Mouse (Mus musculus) C2C12 (cell line): Measurements from ENCODE around the gene Cavin3. TPM values are rescaled to one million over a fixed set of nuclear protein-coding genes. Genes with fewer than 3 reads are reported as not detected.
"Not testable (repeated sequence)": the region's sequence is repeated elsewhere in the genome, so short reads cannot be mapped to it uniquely, and the experiment has no call there.

ENCODE experiments used
- H3K27me3 ChIP-seq: one replicate; pipeline ENCODE4 v1.6.1; 2011; ENCODE audit not compliant: control insufficient read depth, insufficient read depth, insufficient read length
- H3K36me3 ChIP-seq: one replicate; pipeline ENCODE4 v1.6.1; 2011; ENCODE audit not compliant: control insufficient read depth, insufficient read depth
- H3K4me3 ChIP-seq: one replicate; pipeline ENCODE4 v1.5.1; 2011; ENCODE audit warnings: mild to moderate bottlenecking, control low read depth; ENCODE audit not compliant: poor library complexity, insufficient read depth, severe bottlenecking
- H3K79me2 ChIP-seq: one replicate; pipeline ENCODE4 v1.6.1; 2011; ENCODE audit not compliant: control insufficient read depth, insufficient read depth
- H3K79me3 ChIP-seq: one replicate; pipeline ENCODE4 v1.6.1; 2011; ENCODE audit warnings: low read depth, control low read depth
- H3ac ChIP-seq: one replicate; pipeline ENCODE3; 2011; ENCODE audit warnings: low read depth; ENCODE audit not compliant: control insufficient read depth, insufficient read length
- CEBPB ChIP-seq: IDR thresholded peaks from one replicate; pipeline ENCODE4 v1.6.1; 2011; ENCODE audit warnings: low read depth, mild to moderate bottlenecking, control low read depth, moderate library complexity
- CTCF ChIP-seq: IDR thresholded peaks from one replicate; pipeline ENCODE4 v1.5.1; 2011; ENCODE audit not compliant: control insufficient read depth, insufficient read depth, insufficient read length
- FOSL1 ChIP-seq: IDR thresholded peaks from one replicate; pipeline ENCODE4 v1.8.0; 2011; ENCODE audit warnings: mild to moderate bottlenecking, low read length; ENCODE audit not compliant: poor library complexity, insufficient read depth, severe bottlenecking
- MAX ChIP-seq: IDR thresholded peaks from one replicate; pipeline ENCODE4 v1.6.1; 2011; ENCODE audit warnings: mild to moderate bottlenecking, control low read depth
- MYOD1 ChIP-seq: IDR thresholded peaks from one replicate; pipeline ENCODE4 v1.6.1; 2011; ENCODE audit warnings: low read depth; ENCODE audit not compliant: control insufficient read depth, insufficient read length
- MYOG ChIP-seq: IDR thresholded peaks from one replicate; pipeline ENCODE4 v1.6.1; 2011; ENCODE audit not compliant: control insufficient read depth, insufficient read length; ENCODE audit errors: extremely low read depth
- USF1 ChIP-seq: IDR thresholded peaks from one replicate; pipeline ENCODE4 v1.6.1; 2011; ENCODE audit warnings: low read depth, mild to moderate bottlenecking, control low read depth, moderate library complexity
- polyA plus RNA-seq: library from polyadenylated mRNA; unstranded; fragments of >200 nt; fragmentation: generic; extraction: Trizol; gene quantifications from one replicate; pipeline ENCODE4 v1.2.1, GENCODE M21; 2012; ENCODE audit warnings: missing spikeins

The Cavin3 gene
- polyA plus RNA-seq, 1 experiment = 83.7 TPM

DNA sequence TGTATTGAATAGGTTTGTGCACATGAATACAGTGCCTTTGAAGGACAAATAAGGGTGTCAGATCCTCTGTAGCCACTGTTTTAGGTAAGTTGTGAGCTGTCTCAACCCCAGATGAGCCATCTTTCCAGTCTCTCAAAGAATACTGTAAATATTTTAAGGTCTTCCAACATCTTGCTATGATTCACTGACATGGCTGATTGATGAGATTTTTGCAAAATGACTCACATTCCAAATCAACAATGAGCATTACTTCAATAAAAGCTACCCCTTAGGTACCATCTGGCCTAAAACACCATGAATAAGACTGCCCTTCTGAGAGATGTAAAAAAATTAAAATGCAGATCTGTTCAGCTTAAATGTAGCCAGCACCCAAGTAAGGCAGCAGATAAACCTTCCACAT, 23.6 kb downstream of the Cavin3 start:
- Histone ChIP-seq H3K27me3 (no peaks in the 10 kb centered on the region), H3K79me2 (no peaks in the 10 kb centered on the region), H3ac (no peak overlapping the region), H3K79me3 (no peaks in the 10 kb centered on the region), H3K36me3 (no peaks in the 10 kb centered on the region), H3K4me3 (no peak overlapping the region)
- TF ChIP-seq FOSL1 (peak; percentile 55), MYOG (no peak), CTCF (no peak), MAX (no peak)

DNA sequence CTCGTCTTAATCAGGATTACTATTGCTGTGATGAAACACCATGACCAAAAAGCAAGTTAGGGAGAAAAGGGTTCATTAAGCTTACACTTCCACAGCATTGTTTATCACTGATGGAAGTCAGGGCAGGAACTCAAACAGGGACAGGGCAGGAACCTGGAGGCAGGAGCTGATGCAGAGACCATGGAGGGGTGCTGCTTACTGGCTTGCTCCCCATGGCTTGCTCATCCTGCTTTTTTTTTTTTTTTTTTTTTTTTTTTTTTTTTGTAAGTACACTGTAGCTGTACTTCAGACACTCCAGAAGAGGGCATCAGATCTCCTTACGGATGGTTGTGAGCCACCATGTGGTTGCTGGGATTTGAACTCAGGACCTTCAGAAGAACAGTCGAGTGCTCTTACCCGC, 28.8 kb downstream of the Cavin3 start:
- not testable (repeated sequence) for H3K4me3 ChIP-seq, H3K79me3 ChIP-seq, H3ac ChIP-seq, H3K27me3 ChIP-seq, H3K79me2 ChIP-seq, H3K36me3 ChIP-seq

DNA sequence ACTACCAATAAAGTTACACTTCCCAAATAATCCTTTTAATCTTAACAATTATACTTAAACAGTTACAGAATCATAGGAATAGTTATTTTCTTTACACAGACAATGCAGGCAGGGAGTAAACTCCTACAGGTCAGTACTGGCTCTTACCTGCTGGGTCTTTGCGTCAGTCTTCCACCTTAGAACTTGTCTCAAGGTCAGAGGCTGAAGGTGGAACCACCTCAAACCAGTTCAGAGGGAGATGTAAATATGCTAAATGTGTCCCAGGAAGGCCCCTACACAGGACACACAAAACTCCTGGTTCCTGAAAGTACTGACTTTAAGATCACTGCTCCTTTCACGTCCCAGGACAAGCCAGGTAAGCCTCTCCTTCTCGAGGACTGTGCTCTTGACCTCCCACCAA, 37.0 kb downstream of the Cavin3 start:
- TF ChIP-seq MYOG (no peak), MYOD1 (no peak), MAX (no peak), USF1 (no peak), FOSL1 (no peak), CEBPB (no peak), CTCF (no peak)
- no peak overlapping the region for H3K4me3 ChIP-seq
- H3ac ChIP-seq = no peak overlapping the region
- no peaks in the 10 kb centered on the region for H3K79me3 ChIP-seq
- no peaks in the 10 kb centered on the region for H3K27me3 ChIP-seq
- no peaks in the 10 kb centered on the region for H3K79me2 ChIP-seq
- no peaks in the 10 kb centered on the region for H3K36me3 ChIP-seq

GRCm38 (mm10) chr7:105441426-105441825, 40.7 kb downstream of the Cavin3 start:
- H3K27me3 ChIP-seq = no peaks in the 10 kb centered on the region
- H3K36me3 ChIP-seq = no peaks in the 10 kb centered on the region
- TF ChIP-seq FOSL1 (no peak), USF1 (no peak), MAX (no peak), MYOG (no peak), CEBPB (no peak), MYOD1 (no peak), CTCF (no peak)
- H3ac ChIP-seq = no peak overlapping the region
- no peak overlapping the region for H3K4me3 ChIP-seq
- no peaks in the 10 kb centered on the region for H3K79me3 ChIP-seq
- no peaks in the 10 kb centered on the region for H3K79me2 ChIP-seq

- TF ChIP-seq MYOG = no peak
Observed at GRCm38 (mm10) chr7:105437979-105438772, 43.9 kb downstream of the Cavin3 start.

GRCm38 (mm10) chr7:105434798-105435197, 47.3 kb downstream of the Cavin3 start:
- Histone ChIP-seq H3K27me3 (no peaks in the 10 kb centered on the region), H3K79me3 (no peaks in the 10 kb centered on the region), H3ac (no peak overlapping the region), H3K4me3 (no peak overlapping the region), H3K79me2 (no peaks in the 10 kb centered on the region), H3K36me3 (no peaks in the 10 kb centered on the region)
- no peak for TF ChIP-seq CEBPB
- no peak for TF ChIP-seq MAX
- TF ChIP-seq MYOG = no peak
- TF ChIP-seq MYOD1 = no peak
- TF ChIP-seq CTCF = no peak
- TF ChIP-seq FOSL1 = no peak
- TF ChIP-seq USF1 = no peak

More at GRCm38 (mm10) chr7:105437979-105438772, 43.9 kb downstream of the Cavin3 start:
- H3K79me3 ChIP-seq = no peaks in the 10 kb centered on the region
- H3K4me3 ChIP-seq = no peak overlapping the region
- H3K36me3 ChIP-seq = no peaks in the 10 kb centered on the region
- H3K79me2 ChIP-seq = no peaks in the 10 kb centered on the region
- no peaks in the 10 kb centered on the region for H3K27me3 ChIP-seq
- H3ac ChIP-seq = no peak overlapping the region
